Mouse (Mus musculus): Measurements from ENCODE around the gene Uaca. TPM values are rescaled to one million over a fixed set of nuclear protein-coding genes. Genes with fewer than 3 reads are reported as not detected.

Gene Uaca
- total RNA-seq, 2 experiments from 2014 or later, result 1.2 TPM; not detected in 1

GRCm38 (mm10) chr9:60873257-60874054 is 79.1 kb downstream of the Uaca start:
- ATAC-seq (replicated peaks; ENCODE audit: low FRiP score, low TSS enrichment, poor library complexity, severe bottlenecking), result no peak

- ATAC-seq (replicated peaks; ENCODE audit: low FRiP score, low TSS enrichment, poor library complexity, severe bottlenecking), result no peak
These were observed 79.7 kb downstream of the Uaca start for GRCm38 (mm10) chr9:60874055-60874392.

- ATAC-seq (replicated peaks; ENCODE audit: low FRiP score, low TSS enrichment, poor library complexity, severe bottlenecking), result no peak
These were observed 81.7 kb downstream of the Uaca start for GRCm38 (mm10) chr9:60876085-60876484.

- no peak for ATAC-seq (replicated peaks; ENCODE audit: low FRiP score, low TSS enrichment, poor library complexity, severe bottlenecking)
These were observed 82.2 kb downstream of the Uaca start for GRCm38 (mm10) chr9:60876531-60876930.

DNA sequence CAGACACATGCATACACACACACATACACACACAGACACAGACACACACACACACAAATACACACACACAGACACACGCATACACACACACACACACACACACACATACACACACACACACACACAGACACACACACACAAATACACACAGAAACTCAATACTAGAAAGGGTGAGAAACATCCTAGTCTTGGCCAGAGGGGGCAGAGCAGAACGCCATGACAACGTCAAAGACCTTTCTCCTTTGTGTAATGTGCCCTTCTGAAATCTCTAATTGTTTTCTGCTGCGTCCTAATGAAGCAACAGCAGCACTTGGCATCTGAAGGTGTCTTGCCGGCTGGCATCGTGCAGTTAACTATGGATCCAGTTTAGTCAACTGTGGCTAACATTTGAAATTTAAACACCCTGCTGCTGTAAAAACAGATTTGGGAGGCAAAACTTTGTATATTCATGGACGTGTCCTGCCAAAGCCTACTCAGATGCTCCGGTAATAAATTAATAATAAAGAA is 83.8 kb downstream of the Uaca start:
- no peak for ATAC-seq (replicated peaks; ENCODE audit: low FRiP score, low TSS enrichment, poor library complexity, severe bottlenecking)

GRCm38 (mm10) chr9:60878630-60879029 is 84.3 kb downstream of the Uaca start:
- ATAC-seq (replicated peaks; ENCODE audit: low FRiP score, low TSS enrichment, poor library complexity, severe bottlenecking), result no peak

DNA sequence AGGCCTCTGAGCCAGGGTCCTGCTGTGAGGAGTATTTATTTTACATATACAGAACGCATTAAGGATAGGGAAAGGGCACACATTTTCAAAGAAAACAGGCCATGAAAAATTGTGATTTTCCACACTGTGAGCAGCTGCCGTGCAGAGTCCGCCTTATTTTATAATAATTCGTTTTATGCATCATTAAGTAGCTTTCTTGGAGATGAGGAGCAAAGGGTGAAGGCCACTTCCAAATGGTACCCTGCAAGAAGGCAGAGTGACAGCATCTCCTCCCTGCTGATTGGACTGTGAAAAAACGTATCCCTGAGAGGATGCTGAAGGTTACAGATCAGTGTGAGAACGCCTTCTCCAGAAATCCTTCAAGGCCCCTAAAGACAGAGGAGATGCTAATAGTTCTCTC is 90.8 kb downstream of the Uaca start:
- no peak for ATAC-seq (replicated peaks; ENCODE audit: low FRiP score, low TSS enrichment, poor library complexity, severe bottlenecking)

GRCm38 (mm10) chr9:60886431-60887371 is 92.4 kb downstream of the Uaca start:
- ATAC-seq (replicated peaks; ENCODE audit: low FRiP score, low TSS enrichment, poor library complexity, severe bottlenecking), result no peak

DNA sequence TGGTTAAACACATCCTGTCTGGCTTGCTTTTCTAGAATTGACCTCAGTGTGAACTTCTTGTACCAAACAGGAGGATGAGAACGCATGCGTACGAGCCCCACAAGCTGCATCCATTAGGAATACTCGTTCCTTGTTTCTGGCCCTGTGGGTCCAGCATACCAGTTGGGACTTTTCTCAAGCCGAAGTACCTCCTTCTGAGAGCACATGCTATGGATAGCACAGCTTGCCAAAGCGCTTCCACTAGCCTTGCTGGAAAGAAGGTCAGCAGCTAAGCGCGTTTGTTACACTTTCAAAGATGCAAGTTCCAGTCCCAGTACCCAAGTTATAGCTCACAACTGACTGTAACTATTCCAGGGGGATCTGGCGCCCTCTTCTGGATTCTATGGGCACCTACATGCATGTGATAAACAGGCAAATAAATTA is 93.1 kb downstream of the Uaca start:
- ATAC-seq (replicated peaks; ENCODE audit: low FRiP score, low TSS enrichment, poor library complexity, severe bottlenecking), result no peak

DNA sequence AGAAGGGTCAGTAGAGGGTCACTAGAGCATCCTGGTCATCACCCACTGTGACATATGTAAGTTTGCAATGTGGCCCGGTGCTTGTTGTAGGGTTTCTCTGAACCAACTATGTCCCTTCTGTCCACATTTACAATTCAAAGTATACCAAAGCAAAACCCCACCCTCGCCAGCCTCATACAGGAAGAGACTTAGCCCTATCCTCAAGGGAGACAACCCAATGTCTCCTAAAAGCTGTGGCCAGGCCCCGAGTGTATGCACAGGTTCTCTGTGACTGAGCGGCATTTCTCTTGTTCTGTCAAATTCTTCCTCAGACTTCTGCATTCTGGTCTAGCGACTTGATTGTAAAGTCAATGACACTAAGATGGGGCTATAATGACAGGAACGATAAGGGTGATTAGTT is 99.2 kb downstream of the Uaca start:
- no peak for ATAC-seq (replicated peaks; ENCODE audit: low FRiP score, low TSS enrichment, poor library complexity, severe bottlenecking)

GRCm38 (mm10) chr9:60895486-60896110 is 101.3 kb downstream of the Uaca start:
- ATAC-seq (replicated peaks; ENCODE audit: low FRiP score, low TSS enrichment, poor library complexity, severe bottlenecking), result peak; percentile 57; the same call in 1 of the 2 replicates

DNA sequence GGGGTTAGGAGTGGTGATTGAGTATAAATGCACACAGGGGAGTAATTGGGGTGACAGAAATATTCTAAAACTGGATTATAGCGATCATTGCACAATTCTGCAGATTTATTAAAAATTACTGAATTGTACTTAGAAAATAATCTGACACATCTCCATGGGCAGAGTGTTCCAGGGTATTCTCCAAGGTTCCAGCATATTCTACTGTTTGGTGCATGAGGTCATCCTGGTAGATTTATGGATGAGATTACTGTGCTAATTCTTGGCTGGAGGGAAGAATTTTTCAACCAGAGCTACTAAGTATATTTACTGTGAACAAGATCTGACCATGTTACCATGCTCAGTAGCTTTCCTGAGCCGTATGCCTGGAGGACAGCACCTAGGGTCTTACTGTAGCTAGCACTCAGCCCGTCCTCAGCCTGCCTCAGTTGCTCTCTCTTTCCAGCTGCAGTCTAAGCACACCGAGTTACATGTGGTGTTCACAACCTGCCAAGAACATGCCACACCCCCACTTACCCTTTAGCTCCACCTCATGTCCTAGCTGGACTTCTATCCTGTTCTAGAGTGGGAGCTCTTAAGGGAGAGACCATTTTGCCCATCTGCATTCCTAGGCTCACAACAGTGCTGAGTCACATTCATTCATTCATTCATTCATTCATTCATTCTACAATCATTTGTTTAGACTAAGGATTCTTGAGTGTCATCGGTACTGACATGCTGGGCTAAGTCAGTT is 104.1 kb downstream of the Uaca start:
- no peak for ATAC-seq (replicated peaks; ENCODE audit: low FRiP score, low TSS enrichment, poor library complexity, severe bottlenecking)

GRCm38 (mm10) chr9:60899201-60899600 is 104.9 kb downstream of the Uaca start:
- no peak for ATAC-seq (replicated peaks; ENCODE audit: low FRiP score, low TSS enrichment, poor library complexity, severe bottlenecking)

DNA sequence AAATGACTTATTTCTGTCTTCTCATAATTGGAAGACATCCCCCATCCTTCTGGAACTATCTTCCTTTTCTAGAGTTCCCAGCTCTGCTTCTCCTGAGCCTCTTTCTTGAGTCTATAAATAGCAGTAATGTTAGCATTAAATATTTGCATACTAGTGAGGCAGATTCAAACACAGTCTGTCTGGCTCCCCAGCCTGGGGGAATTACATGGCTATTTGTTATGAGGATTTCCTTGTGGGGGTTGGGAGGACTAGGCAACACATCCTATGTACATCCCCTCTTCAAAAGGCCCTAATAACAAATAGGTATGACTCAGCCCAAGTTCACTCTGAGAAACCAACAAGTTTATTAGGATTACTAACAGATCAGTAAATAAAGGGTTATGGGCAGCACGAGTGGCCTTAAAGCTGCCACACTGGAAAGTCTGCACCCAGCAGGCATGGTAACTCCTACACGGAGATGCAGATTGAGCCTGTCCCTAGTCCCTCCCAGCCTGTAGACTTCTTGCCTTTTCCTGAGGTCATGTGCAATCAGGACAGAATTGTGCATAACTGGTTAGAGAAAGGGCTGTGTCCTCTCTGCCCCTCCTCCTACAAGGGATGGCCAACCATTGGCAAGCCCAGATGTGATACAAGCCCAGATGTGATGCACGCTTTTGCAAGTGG is 105.6 kb downstream of the Uaca start:
- no peak for ATAC-seq (replicated peaks; ENCODE audit: low FRiP score, low TSS enrichment, poor library complexity, severe bottlenecking)

- ATAC-seq (replicated peaks; ENCODE audit: low FRiP score, low TSS enrichment, poor library complexity, severe bottlenecking), result no peak
These were observed 117.9 kb downstream of the Uaca start for GRCm38 (mm10) chr9:60912266-60912665.

DNA sequence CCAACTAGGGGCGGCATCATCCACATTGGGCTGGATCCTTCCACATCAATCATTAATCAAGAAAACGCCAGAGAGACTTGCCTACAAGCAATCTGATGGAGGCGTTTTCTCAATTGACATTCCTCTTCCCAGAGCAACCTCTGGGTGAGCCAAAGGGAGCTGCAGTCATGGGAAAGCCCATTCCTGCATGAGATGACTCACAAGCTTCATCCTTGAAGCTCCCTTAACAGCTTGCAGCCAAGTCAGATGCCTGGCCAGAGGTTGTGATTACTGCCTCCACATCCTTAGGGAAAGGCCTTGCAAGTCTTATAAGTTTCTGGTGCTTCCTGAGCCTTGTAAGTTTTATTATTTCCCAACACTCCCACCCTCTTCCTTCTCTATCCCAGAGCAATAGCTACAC is 119.3 kb downstream of the Uaca start:
- ATAC-seq (replicated peaks; ENCODE audit: low FRiP score, low TSS enrichment, poor library complexity, severe bottlenecking), result no peak

DNA sequence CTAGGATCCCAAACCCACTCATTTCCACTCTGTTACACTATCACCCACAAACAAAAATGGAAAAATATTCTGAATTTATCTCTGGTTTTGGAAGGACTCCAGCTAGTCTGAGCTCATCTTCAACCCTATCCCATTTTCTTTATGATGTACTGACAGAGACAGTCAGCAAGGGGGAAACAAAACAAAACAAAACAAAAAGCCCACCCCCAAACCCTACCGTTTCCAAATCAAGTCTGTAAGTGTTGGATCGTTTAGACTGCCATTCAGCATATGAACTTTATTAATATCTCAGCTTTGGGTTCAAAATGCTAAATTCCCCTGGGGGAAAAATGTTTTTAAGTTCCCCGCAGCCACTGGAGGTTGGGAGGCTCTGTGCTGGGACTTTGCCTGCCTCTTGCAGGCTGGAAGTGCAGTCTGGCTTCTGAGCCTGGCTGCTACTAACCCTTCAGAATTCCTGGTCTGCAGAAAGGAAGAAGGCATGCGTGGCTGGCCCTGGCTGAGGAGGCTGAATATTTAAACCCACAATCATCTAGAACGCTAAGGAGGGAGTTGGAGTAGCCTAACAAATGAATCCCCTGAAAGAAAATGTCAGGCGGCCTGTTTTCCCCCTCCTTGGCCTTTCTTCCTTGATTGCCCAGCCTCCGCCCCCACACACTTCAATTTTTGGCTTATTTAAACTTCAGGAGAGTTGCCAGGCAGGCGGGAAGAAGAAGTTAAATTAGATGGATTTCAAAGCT is 125.8 kb downstream of the Uaca start:
- ATAC-seq (replicated peaks; ENCODE audit: low FRiP score, low TSS enrichment, poor library complexity, severe bottlenecking), result no peak

GRCm38 (mm10) chr9:60920673-60921062 is 126.3 kb downstream of the Uaca start:
- ATAC-seq (replicated peaks; ENCODE audit: low FRiP score, low TSS enrichment, poor library complexity, severe bottlenecking), result peak; percentile 71
